Mouse (Mus musculus): ENCODE measurements around the gene B130006D01Rik.

DNA sequence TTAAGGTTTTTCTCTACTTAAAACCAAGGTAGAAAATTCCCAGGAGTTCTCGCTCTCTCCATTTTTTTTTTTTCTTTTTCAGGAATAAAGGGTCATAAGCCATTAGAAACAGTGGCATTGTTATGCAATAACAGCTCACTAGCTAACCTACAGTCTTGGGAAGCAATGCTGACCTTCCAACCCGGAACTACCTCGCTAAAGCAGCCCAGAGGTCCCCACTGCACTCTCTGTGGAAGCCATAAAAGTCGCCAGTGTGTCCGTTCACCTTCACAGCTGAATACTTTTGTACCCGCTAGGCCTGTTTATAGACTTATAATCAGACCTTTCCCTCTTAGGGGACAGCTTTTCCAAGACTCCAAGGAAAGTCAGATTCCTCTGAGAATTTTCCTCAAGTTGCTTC lies 44.9 kb downstream of the B130006D01Rik start:
- no peak for TF ChIP-seq CTCF (IDR thresholded peaks at IDR 0.05; ENCODE audit: insufficient read depth, low read depth, low read length)
- no peak for TF ChIP-seq POLR2A (IDR thresholded peaks at IDR 0.05; ENCODE audit: insufficient read depth, low read depth, low read length)

Data from olfactory bulb, adult 2 months (tissue).